Mouse (Mus musculus) left cerebral cortex, postnatal 4 days (tissue): Measurements from ENCODE around the gene Slit3. TPM values are rescaled to one million over a fixed set of nuclear protein-coding genes. Genes with fewer than 3 reads are reported as not detected.

Experiments
- DNase-seq: peaks from one replicate; pipeline ENCODE4 v3.0.0-alpha.2; 2022
- intact Hi-C: fragments of 180-260 bp; cut with DNase I; formaldehyde crosslinking; loops from one replicate; pipeline ENCODE4 v1.15.1; 2025
- total RNA-seq, 2 experiments: library from RNA; stranded (reverse); gene quantifications; 2 replicates each; pipeline ENCODE4 v1.2.3; 2021

Gene Slit3
- 10 to 100 TPM; 21.2 to 29.1 TPM for total RNA-seq

DNA sequence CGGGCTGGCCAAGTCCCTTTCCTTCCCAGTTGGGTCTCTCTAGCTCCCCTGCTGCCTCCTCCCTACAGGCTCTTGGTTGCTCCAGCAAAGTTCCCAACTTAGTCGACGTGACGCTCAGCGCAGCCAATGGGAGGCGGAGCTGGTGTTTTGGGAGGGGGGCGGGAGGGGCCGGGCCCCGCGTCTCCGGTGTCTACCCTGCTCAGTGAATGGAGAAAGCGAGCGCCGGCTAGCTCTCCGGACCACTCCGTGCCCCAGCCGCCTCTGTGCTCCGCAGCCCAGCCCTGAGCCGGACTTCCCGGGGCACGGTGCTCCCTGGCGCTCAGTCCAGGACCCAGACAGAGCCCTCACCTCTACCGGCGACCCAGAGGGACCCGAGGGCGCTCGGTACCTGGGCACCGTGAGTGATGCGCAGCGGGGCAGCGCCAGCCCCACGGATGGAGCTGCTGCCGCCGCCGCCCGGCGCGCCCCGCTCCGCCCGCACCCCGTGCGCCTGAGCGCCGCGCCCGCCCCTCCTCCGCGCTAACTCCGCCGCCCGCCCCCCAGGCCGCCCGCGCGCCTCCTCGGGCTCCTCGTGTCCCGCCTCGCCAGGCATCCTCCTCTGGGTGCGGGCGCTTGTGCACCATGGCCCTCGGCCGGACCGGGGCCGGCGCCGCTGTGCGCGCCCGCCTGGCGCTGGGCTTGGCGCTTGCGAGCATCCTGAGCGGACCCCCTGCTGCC, at the start of gene Slit3:
Gene Slit3 (plus strand): TSS at position 331 of the 717 bp plus-strand sequence.
- peak; percentile 24 for DNase-seq
- intact Hi-C loops: no loop called here

DNA sequence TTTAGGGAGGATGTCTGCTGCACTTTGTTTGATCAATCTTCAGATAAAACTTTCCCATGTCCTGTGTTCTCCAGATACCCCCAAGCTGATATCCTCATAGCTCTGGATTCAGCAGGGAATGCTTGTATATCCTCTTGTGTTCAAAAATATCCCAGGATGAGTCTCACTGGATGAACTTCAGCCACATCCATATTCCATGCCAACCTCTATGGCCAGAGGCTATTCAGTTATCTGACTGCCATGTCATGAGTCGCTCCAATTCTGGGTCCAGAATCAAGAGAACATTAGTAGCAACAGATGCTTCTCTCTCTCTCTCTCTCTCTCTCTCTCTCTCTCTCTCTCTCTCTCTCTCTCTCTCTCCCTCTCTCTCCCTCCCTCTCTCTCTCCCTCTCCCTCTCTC, 49.6 kb upstream of the Slit3 start:
- intact Hi-C loops: no loop called here
- no peak for DNase-seq

DNA sequence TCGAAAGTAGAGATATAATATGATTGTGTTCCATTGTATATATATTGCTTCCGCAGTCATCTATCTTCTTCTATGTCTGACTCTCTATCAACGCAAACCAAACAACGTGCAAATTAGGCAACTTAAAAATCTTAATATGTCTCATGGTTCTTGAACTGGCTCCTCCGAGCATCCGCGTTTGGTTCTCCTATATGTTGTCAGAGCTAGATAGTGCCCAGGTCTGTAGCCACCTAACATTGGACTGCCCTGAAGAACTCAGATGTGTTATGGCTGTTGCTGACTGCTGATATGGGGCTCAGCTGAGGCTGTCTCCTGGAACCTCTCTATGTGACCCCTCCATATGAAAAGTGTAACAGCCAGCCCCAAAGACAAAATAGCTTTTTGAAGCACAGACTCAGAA, 45.6 kb upstream of the Slit3 start:
- intact Hi-C loops: no loop called here
- no peak for DNase-seq

DNA sequence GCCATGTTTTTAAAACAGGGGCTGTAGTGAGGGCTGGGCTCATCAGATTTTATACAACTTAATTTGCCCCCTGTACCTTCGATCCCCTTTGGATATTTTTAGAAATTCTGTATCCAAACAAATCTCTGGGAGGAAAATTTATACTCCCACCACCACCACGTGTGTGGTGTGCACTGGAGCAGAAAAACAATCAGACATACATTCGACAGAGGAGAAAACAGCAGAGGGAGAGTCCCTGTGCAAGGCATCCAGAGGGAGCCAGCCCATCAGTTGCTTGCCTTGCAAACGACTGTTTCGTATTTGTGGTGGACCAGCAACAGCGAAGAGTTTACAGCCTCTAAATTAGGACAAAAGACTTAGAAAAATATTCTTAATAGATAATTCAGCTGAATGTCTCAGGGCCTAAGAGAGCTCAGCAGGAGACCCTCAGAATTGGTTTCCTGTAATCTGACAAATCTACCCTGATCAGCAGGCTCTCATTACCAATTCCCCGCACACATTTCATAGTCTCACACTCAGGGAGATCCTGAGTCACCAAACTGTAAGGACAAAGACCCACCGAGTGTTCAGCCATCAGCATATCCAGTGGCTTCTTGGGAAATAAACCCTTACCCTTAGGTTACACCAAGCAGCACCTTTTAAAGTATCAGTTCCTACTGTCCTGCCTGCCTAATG, 40.4 kb upstream of the Slit3 start:
- DNase-seq: no peak
- intact Hi-C loops: no loop called here

DNA sequence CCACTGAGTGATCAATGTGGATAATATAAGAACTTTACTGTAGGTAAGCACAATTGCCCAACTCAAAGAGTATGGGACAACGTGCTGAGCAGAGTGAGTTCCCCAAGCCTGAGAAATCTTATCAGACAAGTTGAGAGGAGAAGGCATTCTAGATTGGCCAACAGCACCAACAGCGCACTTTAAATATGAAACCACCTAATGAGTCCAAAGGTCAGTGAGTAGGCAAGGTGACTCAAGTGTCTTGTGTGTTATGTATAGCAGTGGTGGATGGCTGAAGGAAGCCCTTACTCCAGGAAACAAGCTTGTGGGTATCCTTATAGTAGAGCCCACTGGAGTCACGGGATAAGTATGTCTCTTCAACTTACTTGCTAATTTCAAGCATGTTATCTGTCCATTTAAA, 38.7 kb upstream of the Slit3 start:
- no peak for DNase-seq
- intact Hi-C loops: no loop called here

DNA sequence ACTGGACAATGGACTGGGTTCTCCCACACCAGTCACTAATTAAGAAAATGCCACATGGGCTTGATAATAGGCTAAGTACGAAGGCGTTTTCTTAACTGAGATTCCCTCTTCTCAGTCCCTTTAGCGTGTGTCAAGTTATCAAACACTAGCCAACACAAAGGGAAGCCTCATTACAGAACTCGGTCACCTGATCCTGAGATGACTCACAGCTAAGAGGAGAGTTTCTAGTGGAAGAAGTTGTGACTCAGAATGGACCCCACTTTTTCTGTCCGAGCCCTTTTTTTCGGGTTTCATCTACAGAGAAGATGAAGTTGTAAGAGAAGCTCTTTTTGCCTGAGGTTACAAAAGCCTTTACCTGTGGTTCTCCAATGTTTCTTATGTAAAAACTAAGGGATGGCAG, 38.0 kb upstream of the Slit3 start:
- intact Hi-C loops: no loop called here

DNA sequence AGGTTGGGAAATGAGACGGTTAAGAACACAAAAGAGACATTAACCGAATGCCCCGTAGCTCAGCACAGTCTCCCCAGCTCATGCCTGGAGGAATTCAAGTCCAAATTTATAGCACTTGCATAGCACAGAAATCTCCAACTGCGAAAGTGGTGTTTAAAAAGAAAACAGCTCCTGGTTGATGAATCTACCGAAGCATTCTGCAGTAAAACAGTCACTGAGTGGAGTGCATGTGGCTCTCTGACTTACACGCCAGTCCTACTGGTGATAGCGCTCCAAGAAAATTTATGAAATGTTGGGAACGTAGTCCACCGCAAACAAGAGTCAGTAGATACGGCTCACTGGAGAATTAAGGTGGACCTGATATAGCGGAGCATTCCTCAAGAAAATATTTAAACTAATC, 35.7 kb upstream of the Slit3 start:
- DNase-seq: no peak
- intact Hi-C loops: no loop called here

More for the DNA sequence above, 38.0 kb upstream of the Slit3 start:
- DNase-seq: no peak

DNA sequence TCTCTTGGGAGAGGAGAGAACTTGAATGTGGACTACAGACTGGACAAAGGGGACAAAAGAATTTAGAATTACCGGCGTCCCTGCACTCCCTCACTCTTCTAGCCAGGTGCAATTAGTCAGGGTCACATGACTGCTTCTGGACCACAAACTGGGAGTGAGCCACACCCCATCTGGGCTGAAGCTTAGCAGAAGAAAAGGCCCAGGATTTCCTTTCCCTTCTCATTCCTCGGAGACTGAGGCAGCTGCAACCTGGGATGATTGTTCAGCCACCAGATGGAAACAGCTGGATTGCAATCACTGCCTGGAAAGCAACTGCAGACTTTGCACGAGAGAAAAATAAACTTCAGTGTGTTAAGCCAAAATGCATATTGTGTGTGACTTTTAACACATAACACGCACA, 35.0 kb upstream of the Slit3 start:
- intact Hi-C loops: no loop called here
- DNase-seq: no peak

DNA sequence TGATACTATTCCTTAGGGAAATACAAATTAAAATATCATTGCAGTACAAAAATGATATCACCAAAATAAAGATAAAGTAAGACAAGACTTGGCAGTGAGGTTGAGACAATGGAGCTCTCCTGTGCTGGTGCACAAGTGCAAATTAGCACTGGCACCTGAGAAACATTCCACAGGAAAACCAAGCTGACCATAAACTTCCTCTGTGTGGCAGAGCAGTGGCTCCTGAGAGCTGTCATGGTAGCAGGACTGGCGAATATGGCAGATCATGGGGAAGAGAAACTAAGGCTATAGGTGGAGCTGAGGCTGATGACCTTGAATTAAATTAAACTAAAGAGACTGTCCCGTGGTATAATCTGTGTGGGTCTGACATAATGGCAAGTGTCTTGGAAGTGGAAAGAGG, 33.6 kb upstream of the Slit3 start:
- intact Hi-C loops: no loop called here
- DNase-seq: no peak

DNA sequence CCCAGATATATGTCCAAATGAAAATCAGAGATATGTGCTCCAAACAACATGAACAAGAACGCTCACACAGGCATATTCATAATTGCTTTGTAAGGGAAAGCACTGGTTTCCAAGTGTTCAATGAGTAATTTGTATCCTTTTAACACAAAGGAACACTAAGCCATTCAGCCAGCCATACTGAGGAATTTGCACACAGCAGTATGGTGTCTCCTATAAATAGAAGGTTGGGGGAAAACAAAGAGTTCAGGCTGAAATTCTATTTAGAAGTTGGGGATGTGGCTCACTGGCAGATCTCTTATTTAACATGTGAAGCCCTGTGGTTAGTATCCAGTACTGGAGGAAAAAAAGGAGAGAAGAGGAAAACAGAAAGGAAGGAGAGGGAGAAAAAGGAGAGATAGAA, 32.9 kb upstream of the Slit3 start:
- DNase-seq: no peak
- intact Hi-C loops: no loop called here

DNA sequence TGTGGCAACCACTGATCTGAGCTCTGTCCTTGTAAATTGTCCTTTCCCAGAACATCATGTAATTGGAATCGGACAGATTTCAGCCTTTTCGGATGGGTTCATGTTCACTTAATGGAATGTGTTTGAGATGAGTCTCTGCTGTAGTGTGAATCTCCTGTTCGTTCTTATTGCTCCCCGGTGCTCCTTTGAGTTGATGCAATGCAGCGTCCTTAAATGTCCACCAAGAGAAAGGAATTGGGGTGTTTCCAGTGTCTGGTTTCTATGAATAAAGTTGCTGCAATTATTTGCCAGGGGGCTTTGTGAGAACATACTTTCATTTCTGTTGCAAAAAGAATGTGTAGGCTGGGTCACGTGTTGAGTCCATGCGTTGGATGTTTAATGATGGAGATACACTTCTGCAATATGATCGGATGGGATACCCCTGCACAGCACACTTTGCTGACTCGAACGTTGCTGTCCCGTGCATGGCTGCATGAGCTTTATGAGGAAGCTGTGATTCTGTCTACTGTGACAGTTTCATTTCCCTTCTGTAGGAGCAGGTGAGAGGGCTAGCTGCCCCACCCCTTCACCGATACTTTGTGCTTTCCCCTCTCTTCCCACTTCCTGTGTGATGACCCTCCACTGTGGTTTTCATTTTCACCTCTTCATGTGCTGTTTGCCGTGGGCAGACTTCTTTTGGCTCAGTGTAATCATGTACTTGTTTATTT, 30.2 kb upstream of the Slit3 start:
- intact Hi-C loops: no loop called here

DNA sequence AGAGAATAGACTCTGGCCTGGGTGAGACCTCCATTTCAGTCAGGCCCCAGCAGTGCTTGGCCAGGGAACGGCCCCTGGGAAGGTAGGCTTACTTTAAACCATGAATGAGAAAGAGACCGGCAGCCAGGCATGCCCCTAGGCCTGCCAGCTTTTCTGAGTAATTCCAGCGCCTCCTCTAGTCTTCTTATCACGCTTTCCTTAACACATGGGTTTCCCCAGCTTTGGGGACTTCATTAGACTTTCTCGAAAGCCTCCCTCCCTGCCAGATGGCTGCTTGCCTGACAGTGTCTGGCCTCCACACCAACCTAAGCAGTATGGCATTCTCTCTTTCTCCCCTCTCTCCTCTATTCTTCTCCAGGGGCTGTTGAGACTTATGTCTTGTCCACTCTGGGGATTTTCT, 24.5 kb upstream of the Slit3 start:
- peak; percentile 60 for DNase-seq
- intact Hi-C loops: no loop called here

More for the DNA sequence above, 30.2 kb upstream of the Slit3 start:
- no peak for DNase-seq

DNA sequence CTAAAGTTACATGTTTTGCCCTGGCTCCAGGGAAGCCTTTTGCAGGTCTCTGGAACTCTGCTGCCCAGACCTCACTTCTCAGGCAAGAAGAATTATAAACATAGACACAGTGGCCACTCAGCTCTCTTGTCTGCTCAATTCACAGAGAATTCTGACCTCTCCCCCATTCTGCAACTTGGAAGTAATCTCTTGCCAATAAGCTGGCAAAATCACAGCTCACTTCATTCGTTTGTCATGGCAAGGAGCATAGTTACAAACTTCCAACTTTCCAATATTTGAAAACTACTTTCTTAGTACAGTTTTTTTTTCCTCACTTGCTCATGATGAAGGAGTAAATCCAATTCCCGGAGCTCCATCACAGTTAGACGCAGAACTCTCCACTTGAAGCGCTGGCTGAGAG, 11.2 kb upstream of the Slit3 start:
- intact Hi-C loops: loop anchor here (10.0 kb wide), 1 partner anchor 225 kb away; no protein-coding TSS in a partner anchor
- no peak for DNase-seq

DNA sequence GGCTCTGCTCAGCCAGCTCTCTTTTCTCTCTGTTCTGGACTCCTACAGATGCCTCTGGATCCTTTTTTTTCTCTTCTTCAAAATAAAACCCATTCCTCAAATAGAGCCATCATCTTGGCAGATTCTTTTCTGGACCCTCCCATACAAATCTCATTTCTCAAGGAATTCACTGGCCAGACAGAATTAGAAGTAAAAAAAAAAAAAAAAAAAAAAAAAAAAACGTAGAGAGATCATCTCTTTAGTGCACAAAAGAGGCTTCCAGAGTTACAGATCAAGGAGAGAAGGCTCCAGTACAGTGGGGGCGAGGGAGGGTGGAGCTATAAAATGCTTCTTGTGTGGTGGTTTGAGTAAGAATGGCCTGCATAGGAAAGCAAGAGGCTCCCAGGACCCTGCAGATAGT, 10.2 kb upstream of the Slit3 start:
- DNase-seq: no peak
- intact Hi-C loops: no loop called here

DNA sequence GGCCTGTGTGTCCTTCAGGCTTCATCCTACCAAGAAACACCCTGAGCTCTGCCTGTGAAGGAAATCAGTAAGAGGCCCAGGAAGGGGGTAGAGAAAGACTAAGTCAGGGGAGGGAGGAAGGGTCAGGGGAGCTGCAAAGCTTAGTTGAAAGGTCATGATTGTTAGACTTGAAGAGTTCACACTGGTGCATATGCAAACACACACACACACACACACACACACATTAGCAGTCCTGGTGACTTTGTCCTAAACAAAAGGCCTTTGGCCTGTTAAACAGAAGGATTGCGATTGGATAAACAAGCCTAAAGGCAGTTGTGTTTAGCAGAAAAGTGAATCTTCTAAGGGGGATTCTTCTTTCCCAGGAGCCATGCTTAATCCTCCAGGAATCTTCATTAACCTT, 7.7 kb upstream of the Slit3 start:
- no peak for DNase-seq
- intact Hi-C loops: no loop called here

DNA sequence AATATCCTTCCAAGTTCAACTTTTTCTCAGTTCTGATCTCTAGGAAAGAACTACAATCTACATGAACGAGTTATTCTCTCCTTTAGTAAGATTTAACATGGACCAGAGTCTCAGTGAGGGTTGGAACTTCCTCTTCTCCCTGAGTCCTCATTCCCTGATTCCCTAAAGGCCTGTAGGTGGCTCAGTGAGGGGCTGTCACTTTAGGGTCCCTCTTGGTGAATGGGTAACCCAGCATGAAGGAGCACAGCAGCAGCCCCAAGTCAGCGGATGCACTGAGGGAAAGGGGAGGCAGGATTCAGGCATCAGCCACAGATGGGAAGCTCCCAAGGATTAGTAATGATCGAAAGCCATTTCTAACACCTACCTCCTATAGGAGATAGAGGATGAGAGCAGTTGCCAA, 4.6 kb upstream of the Slit3 start:
- intact Hi-C loops: no loop called here
- no peak for DNase-seq

DNA sequence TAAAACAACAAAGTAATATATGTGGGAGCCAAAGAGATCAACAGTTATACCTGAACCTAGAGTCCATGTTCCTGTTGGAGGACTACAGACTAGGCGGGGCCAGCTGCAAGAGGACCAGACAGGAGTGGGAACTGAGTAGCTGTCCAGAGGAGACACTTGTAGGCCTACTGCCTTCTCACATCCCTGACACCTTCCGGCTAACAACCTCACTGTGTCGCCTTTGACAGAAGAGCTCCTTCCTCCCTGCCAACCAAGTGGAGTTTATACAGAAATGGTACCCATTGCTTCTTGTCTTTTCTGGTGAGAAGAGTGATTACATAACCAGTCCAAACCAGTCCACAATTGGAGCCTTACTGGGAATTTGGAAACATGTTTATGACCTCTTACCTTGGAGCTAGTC, 3.2 kb upstream of the Slit3 start:
- DNase-seq: no peak
- intact Hi-C loops: loop anchor here (2.0 kb wide), 1 partner anchor 289 kb away; no protein-coding TSS in a partner anchor

DNA sequence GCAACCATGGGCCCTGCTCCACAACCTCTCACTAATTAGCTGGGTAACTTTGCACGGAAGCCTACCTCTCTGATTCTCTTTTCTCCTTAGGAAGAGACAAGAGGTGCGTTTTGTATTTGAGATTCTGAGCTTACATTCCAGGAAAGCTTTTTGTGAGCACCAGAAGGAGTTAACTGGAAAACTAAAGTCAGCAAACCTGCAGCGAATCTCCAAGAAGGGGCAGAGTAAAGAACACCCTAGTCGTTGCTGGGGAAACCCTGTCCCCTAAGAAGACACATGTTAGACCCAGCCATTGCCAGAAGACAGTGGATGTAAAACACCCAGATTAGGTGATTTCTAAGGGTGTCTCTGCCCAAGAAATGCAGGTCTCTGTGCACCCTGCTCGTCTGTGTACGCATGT, 2.3 kb upstream of the Slit3 start:
- intact Hi-C loops: loop anchor here (2.0 kb wide), 1 partner anchor 288 kb away; no protein-coding TSS in a partner anchor
- DNase-seq: no peak

DNA sequence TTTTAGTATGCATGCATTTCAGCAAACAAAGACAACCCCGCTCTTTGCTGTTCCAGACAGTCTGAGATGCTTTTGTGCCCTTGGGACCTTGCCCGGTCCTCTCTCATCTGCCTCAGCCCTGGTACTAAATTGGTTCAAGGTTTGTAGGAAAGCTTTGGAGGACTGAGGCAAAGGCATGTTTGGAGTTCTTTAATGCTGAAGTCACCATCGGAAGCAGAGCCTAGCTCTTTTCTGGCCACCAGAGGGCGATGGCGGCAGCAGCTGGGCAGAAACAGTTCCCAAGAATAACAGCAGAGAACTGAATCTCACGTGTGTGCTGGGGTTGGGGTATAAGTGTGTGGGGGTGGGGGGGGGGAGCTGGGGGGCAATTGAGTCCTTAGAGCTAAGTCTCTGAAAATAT, 1.7 kb upstream of the Slit3 start:
- intact Hi-C loops: loop anchor here (2.0 kb wide), 1 partner anchor 287 kb away; no protein-coding TSS in a partner anchor

DNA sequence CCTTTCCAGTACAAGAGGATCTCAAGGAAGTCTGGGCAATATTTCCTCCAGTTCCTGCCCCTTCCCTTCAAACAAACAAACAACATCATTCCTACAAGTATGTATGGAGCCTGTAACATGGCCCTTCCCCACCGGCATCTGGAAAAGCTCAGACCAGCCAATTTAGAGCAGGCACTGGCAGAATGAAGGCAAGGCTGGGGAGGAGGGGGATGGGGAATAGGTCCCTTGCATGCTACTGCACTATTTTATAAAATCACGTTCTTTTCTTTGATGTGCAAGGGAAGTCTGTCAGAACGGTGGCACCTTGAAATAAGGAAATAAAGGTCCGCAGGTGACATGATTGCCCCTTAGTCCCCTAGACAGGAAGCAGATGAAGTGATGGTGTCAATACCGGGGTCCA, 948 bp upstream of the Slit3 start:
- intact Hi-C loops: no loop called here
- no peak for DNase-seq

More for the DNA sequence above, 1.7 kb upstream of the Slit3 start:
- DNase-seq: peak; percentile 81

DNA sequence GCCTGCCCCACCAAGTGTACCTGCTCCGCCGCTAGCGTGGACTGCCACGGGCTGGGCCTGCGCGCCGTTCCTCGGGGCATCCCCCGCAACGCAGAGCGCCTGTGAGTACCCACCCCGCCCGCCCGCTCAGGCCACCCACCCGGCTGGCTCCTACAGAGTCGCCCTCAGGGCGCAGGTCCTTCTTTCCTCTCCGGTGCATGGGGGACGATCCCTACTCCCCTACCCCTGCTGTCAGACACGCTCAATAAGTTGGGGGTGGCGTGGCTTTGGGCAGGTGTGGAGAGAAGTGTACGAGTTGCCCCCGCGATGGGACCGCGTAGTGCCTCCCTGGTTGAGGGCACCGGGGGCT, 561 bp downstream of the Slit3 start:
- intact Hi-C loops: no loop called here
- DNase-seq: peak; percentile 22
